Mouse (Mus musculus) myocyte (in vitro differentiated cells): ENCODE results near the gene Macrod1.

ENCODE experiments used
- CEBPB ChIP-seq: IDR thresholded peaks from 2 replicates; pipeline ENCODE4 v1.6.1; 2011; ENCODE audit warnings: mild to moderate bottlenecking, moderate library complexity; ENCODE audit not compliant: poor library complexity, insufficient read depth, severe bottlenecking
- E2F4 ChIP-seq: IDR thresholded peaks from one replicate; pipeline ENCODE4 v1.6.1; 2011; ENCODE audit warnings: mild to moderate bottlenecking, control low read depth, moderate library complexity; ENCODE audit not compliant: insufficient read depth
- MAX ChIP-seq: IDR thresholded peaks from one replicate; pipeline ENCODE4 v1.6.1; 2011; ENCODE audit warnings: low read depth, mild to moderate bottlenecking, control low read depth
- MYOD1 ChIP-seq, 3 experiments: IDR thresholded peaks; one replicate each; pipeline ENCODE4 v1.6.1; 2011; ENCODE audit warnings: control low read depth in 2 of 3, low read depth in 2 of 3, mild to moderate bottlenecking in 2 of 3, moderate library complexity in 1 of 3; ENCODE audit not compliant: insufficient read length in 2 of 3, control insufficient read depth in 1 of 3
- MYOG ChIP-seq, 3 experiments: IDR thresholded peaks; one replicate each; pipeline ENCODE4 v1.6.1; 2011; ENCODE audit warnings: control low read depth in 2 of 3, low read depth in 2 of 3, mild to moderate bottlenecking in 2 of 3; ENCODE audit not compliant: insufficient read length in 2 of 3, control insufficient read depth in 1 of 3, insufficient read depth in 1 of 3
- POLR2A ChIP-seq: IDR thresholded peaks from one replicate; pipeline ENCODE4 v1.6.1; 2011; ENCODE audit warnings: low read depth, mild to moderate bottlenecking, control low read depth, moderate library complexity; ENCODE audit not compliant: insufficient read length
- POLR2AphosphoS2 ChIP-seq: IDR thresholded peaks from one replicate; pipeline ENCODE4 v1.6.1; 2011; ENCODE audit warnings: low read depth, control low read depth; ENCODE audit not compliant: insufficient read length
- REST ChIP-seq: IDR thresholded peaks from one replicate; pipeline ENCODE4 v1.6.1; 2011; ENCODE audit warnings: mild to moderate bottlenecking, control low read depth, moderate library complexity; ENCODE audit not compliant: insufficient read depth, insufficient read length
- TCF12 ChIP-seq: IDR thresholded peaks from one replicate; pipeline ENCODE4 v1.6.1; 2011; ENCODE audit warnings: mild to moderate bottlenecking, control low read depth; ENCODE audit not compliant: poor library complexity, insufficient read depth, severe bottlenecking
- TCF3 ChIP-seq: IDR thresholded peaks from one replicate; pipeline ENCODE4 v1.6.1; 2011; ENCODE audit warnings: low read depth, control low read depth; ENCODE audit not compliant: insufficient read length
- USF1 ChIP-seq: IDR thresholded peaks from one replicate; pipeline ENCODE4 v1.6.1; 2011; ENCODE audit warnings: low read depth, mild to moderate bottlenecking, control low read depth, moderate library complexity

DNA sequence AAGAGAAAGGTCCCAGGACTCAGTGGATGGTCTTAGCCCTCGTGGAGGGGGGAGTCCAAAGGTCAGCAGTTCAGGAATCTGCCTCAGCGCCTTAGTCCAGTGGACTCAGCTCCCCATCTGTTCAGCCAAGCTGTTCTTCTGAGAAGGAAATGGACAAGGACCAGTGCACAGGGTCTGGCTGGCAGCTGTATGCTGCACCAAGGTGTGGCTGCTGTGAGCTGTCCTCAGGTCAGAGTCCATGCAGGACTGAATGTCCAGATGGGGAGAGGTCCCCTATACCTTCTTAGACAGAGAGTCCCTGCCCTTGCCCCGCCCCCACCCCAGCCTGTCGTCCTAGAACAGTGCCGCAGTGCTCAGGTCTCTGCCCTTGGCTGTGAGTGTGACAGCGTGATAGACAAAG is 135.0 kb downstream of the Macrod1 start:
- TF ChIP-seq POLR2A: no peak
- TF ChIP-seq TCF12: no peak
- no peak for TF ChIP-seq MAX
- TF ChIP-seq CEBPB: no peak
- TF ChIP-seq USF1: no peak
- no peak for TF ChIP-seq POLR2AphosphoS2
- TF ChIP-seq TCF3: no peak
- TF ChIP-seq REST: no peak
- TF ChIP-seq MYOD1 (IDR thresholded peaks at IDR 0.05; ENCODE audit: control insufficient read depth in 1 of 3, insufficient read length in 2 of 3, low read depth in 2 of 3): no peak
- no peak for TF ChIP-seq MYOG (IDR thresholded peaks at IDR 0.05; ENCODE audit: control insufficient read depth in 1 of 3, insufficient read depth in 1 of 3, insufficient read length in 2 of 3, low read depth in 2 of 3)
- no peak for TF ChIP-seq E2F4
